Mouse (Mus musculus): ENCODE results near the gene Retnlb. TPM values are rescaled to one million over a fixed set of nuclear protein-coding genes. Genes with fewer than 3 reads are reported as not detected.

Retnlb gene
- total RNA-seq, 2 experiments from 2014 or later, result not detected

- ATAC-seq (replicated peaks; ENCODE audit: poor library complexity, severe bottlenecking), result peak; percentile 94
These were observed 48.3 kb downstream of the Retnlb start for GRCm38 (mm10) chr16:48865004-48865403.

DNA sequence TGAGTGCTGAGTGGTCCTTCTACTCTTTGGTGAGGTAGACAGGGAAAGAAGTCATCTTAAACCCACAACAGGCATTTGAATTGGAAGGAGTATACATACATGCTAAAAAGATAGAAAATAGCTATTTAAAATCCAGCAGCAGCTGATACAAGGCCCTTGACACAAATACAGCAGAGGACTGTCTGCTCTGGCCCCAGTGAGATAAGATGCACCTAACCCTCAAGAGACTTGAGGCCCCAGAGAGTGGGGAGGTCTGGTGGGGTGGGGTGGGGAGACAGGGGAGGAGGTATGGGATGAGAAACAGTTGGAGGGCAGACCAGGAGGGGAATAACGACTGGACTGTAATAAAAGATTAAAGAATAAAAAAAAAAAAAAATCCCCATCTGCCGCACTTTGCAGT is 51.0 kb downstream of the Retnlb start:
- ATAC-seq (replicated peaks; ENCODE audit: poor library complexity, severe bottlenecking), result no peak

Other genes starting within 250 kb of the Retnlb start
- gene Trat1, start 44.8 kb upstream of the Retnlb start, total RNA-seq (2014; fragmentation: Nextera tagmentation), result not detected in 2 replicates
- gene Trat1, start 44.8 kb upstream of the Retnlb start, total RNA-seq (2017), result 0.31 TPM in 1 of 2 replicates, not detected in the other
- not detected in 2 replicates for gene Retnla, start 25.7 kb downstream of the Retnlb start, total RNA-seq (2014; fragmentation: Nextera tagmentation)
- not detected in 2 replicates for gene Retnla, start 25.7 kb downstream of the Retnlb start, total RNA-seq (2017)
- 26.8 TPM in 1 of 2 replicates, not detected in the other for gene Retnlg, start 55.8 kb downstream of the Retnlb start, total RNA-seq (2014; fragmentation: Nextera tagmentation)
- 38.3 and 48.3 TPM in 2 replicates for gene Retnlg, start 55.8 kb downstream of the Retnlb start, total RNA-seq (2017)
- 28.6 and 31.5 TPM in 2 replicates for gene Dzip3, start 177.3 kb downstream of the Retnlb start, total RNA-seq (2014; fragmentation: Nextera tagmentation)
- gene Dzip3, start 177.3 kb downstream of the Retnlb start, total RNA-seq (2017), result 21.8 and 40.1 TPM in 2 replicates
- 37.0 and 52.9 TPM in 2 replicates for gene Cip2a, start 177.3 kb downstream of the Retnlb start, total RNA-seq (2014; fragmentation: Nextera tagmentation)
- 82.4 and 109 TPM in 2 replicates for gene Cip2a, start 177.3 kb downstream of the Retnlb start, total RNA-seq (2017)
- gene Myh15, start 240.6 kb downstream of the Retnlb start, total RNA-seq (2014; fragmentation: Nextera tagmentation), result not detected in 2 replicates
- gene Myh15, start 240.6 kb downstream of the Retnlb start, total RNA-seq (2017), result not detected in 2 replicates